Mouse (Mus musculus) neural tube, embryonic 12.5 days (tissue): Measurements from ENCODE around the gene Olfr203. TPM values are rescaled to one million over a fixed set of nuclear protein-coding genes. Genes with fewer than 3 reads are reported as not detected.

Experiments used
- polyA plus RNA-seq: library from polyadenylated mRNA; unstranded; fragments of >200 nt; fragmentation: Nextera tagmentation; extraction: Ambion mirVana; gene quantifications from 2 replicates; pipeline ENCODE4 v1.2.1, GENCODE M21; 2016

Gene Olfr203
- polyA plus RNA-seq, 1 experiment from 2014 or later = not detected

Other genes with a start within 250 kb of the Olfr203 start
- gene Olfr190, start 220.9 kb upstream of the Olfr203 start, polyA plus RNA-seq = not detected in 2 replicates
- gene Olfr191, start 209.1 kb upstream of the Olfr203 start, polyA plus RNA-seq = not detected in 2 replicates
- not detected in 2 replicates for gene Olfr193, start 187.0 kb upstream of the Olfr203 start, polyA plus RNA-seq
- gene Olfr194, start 177.8 kb upstream of the Olfr203 start, polyA plus RNA-seq = not detected in 2 replicates
- not detected in 2 replicates for gene Olfr195, start 151.8 kb upstream of the Olfr203 start, polyA plus RNA-seq
- gene Olfr196, start 128.4 kb upstream of the Olfr203 start, polyA plus RNA-seq = not detected in 2 replicates
- gene Olfr198, start 95.3 kb upstream of the Olfr203 start, polyA plus RNA-seq = not detected in 2 replicates
- gene Olfr199, start 79.1 kb upstream of the Olfr203 start, polyA plus RNA-seq = not detected in 2 replicates
- gene Olfr201, start 26.2 kb upstream of the Olfr203 start, polyA plus RNA-seq = not detected in 2 replicates
- gene Olfr202, start 12.1 kb upstream of the Olfr203 start, polyA plus RNA-seq = not detected in 2 replicates
- not detected in 2 replicates for gene Olfr204, start 19.4 kb downstream of the Olfr203 start, polyA plus RNA-seq
- not detected in 2 replicates for gene Olfr205, start 32.3 kb downstream of the Olfr203 start, polyA plus RNA-seq
- not detected in 2 replicates for gene Olfr206, start 50.4 kb downstream of the Olfr203 start, polyA plus RNA-seq
- not detected in 2 replicates for gene Olfr209, start 65.1 kb downstream of the Olfr203 start, polyA plus RNA-seq
- gene Gabrr3, start 108.5 kb downstream of the Olfr203 start, polyA plus RNA-seq = 0.06 TPM in 1 of 2 replicates, not detected in the other
- 20.1 and 20.9 TPM in 2 replicates for gene Riox2, start 172.9 kb downstream of the Olfr203 start, polyA plus RNA-seq